Mouse (Mus musculus): ENCODE measurements around the gene 4931429L15Rik. TPM values are rescaled to one million over a fixed set of nuclear protein-coding genes. Genes with fewer than 3 reads are reported as not detected.

Gene 4931429L15Rik
- polyA plus RNA-seq, 1 experiment: not detected

GRCm38 (mm10) chr9:46256658-46257385 is 63.0 kb downstream of the 4931429L15Rik start:
- TF ChIP-seq CTCF (IDR thresholded peaks at IDR 0.05; ENCODE audit: borderline replicate concordance, extremely low read depth, insufficient read depth, insufficient read length): no peak
- TF ChIP-seq POLR2A (IDR thresholded peaks at IDR 0.05; ENCODE audit: borderline replicate concordance, extremely low read depth, insufficient read depth, insufficient read length, poor library complexity, severe bottlenecking): no peak
- DNase-seq (ENCODE audit: low read depth): no peak

DNA sequence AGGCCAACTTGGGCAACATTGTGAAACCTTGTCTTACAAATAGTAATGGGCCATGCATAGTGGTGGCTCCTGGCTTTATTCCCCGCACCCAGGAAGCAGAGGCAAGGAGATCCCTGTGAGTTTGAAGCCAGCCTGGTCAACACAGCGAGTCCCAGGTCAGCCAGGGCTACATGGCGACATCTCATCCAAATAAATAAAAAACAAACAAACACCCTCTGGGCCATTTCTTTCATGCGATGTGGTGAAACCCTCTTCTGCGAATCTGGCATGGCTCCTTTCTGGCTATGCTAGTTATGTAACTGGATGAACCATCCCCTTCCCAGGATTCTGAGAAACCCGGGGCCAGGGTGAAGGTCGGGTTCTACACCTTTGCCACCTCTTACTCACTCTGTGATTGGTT is 63.6 kb downstream of the 4931429L15Rik start:
- TF ChIP-seq CTCF (IDR thresholded peaks at IDR 0.05; ENCODE audit: borderline replicate concordance, extremely low read depth, insufficient read depth, insufficient read length): no peak
- DNase-seq (ENCODE audit: low read depth): no peak

Other genes with a start within 250 kb of the 4931429L15Rik start
- 3.0 and 4.5 TPM in 2 replicates for gene Apoa1, start 91.4 kb downstream of the 4931429L15Rik start, polyA plus RNA-seq (2012; rRNA removed)
- gene Apoc3, start 84.3 kb downstream of the 4931429L15Rik start, polyA plus RNA-seq (2012; rRNA removed): 0.23 TPM in 1 of 2 replicates, not detected in the other
- 0.19 and 0.26 TPM in 2 replicates for gene Apoa4, start 79.3 kb downstream of the 4931429L15Rik start, polyA plus RNA-seq (2012; rRNA removed)
- gene Apoa5, start 51.4 kb downstream of the 4931429L15Rik start, polyA plus RNA-seq (2012; rRNA removed): not detected in 2 replicates
- gene Zpr1, start 46.9 kb downstream of the 4931429L15Rik start, polyA plus RNA-seq (2012; rRNA removed): 37.3 and 39.1 TPM in 2 replicates
- gene Bud13, start 37.0 kb downstream of the 4931429L15Rik start, polyA plus RNA-seq (2012; rRNA removed): 15.8 and 17.8 TPM in 2 replicates